Mouse (Mus musculus) layer of hippocampus, adult 18-20 months (tissue): Measurements from ENCODE around the gene Gm9603. TPM values are rescaled to one million over a fixed set of nuclear protein-coding genes. Genes with fewer than 3 reads are reported as not detected.
"Not testable (repeated sequence)": the region's sequence is repeated elsewhere in the genome, so short reads cannot be mapped to it uniquely, and the experiment has no call there.

ENCODE experiments used
- DNase-seq, 2 experiments: peaks; one replicate each; pipeline ENCODE4 v3.0.0; 2022; ENCODE audit warnings: low spot score in 2 of 2
- long read RNA-seq: library from polyadenylated mRNA; stranded (forward); transcript quantifications from one replicate; pipeline ENCODE4 v2.0.0, GENCODE M21; 2021
- total RNA-seq, 2 experiments: library from RNA; stranded (reverse); gene quantifications; 2 replicates each; pipeline ENCODE4 v1.2.3; 2021

The Gm9603 gene
- not detected for total RNA-seq
- long read RNA-seq: 0 reads

DNA sequence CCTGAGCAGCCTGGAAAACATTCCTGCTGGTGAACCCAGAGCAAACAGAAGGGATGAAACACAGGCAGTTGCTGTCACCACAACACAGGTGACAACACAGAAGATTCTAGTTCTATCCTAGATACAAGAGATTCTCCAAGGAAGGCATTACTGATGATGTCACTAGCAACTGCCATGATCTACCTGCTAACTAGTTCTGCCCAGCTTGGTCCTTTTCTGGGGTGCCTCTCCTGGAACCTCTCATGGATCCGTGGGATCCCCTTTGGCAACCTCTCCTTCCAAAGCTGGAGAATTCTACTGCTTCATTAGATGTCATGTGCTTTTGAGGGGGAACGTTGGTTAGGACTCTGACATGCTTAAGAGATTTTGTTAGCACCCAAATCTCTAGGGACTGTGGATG, at the start of gene Gm9603:
Gm9603 (minus strand) TSS at position 101 of the 400 bp plus-strand sequence.
- DNase-seq: not testable (repeated sequence)

DNA sequence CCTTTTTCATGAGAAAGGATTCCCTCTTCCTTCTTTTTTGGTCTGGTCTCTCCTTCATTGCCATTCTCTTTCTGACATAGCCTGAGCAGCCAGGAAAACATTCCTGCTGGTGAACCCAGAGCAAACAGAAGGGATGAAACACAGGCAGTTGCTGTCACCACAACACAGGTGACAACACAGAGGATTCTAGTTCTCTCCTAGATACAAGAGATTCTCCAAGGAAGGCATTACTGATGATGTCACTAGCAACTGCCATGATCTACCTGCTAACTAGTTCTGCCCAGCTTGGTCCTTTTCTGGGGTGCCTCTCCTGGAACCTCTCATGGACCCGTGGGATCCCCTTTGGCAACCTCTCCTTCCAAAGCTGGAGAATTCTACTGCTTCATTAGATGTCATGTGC, 54.3 kb downstream of the Gm9603 start, which contains the start of gene Gm8265:
Gm8265 (minus strand) TSS at position 101 of the 400 bp plus-strand sequence.
- DNase-seq: not testable (repeated sequence)

Other genes with a start within 250 kb of the Gm9603 start
- 1 to 10 TPM; 3.0 TPM for gene Gm3194, start 232.0 kb downstream of the Gm9603 start, total RNA-seq
- gene Gm8246, start 209.6 kb downstream of the Gm9603 start, total RNA-seq: not detected
- gene Gm3187, start 203.2 kb downstream of the Gm9603 start, total RNA-seq: not detected
- under 1 TPM; 0.23 to 0.35 TPM for gene Gm3488, start 185.8 kb downstream of the Gm9603 start, total RNA-seq
- gene Gm3532, start 149.0 kb downstream of the Gm9603 start, total RNA-seq: not detected
- not detected for gene Gm8265, start 54.4 kb downstream of the Gm9603 start, total RNA-seq
- gene Gm3373, start 54.1 kb upstream of the Gm9603 start, total RNA-seq: under 1 TPM; 0.30 TPM
- 1 to 10 TPM; 3.0 to 3.6 TPM for gene Gm3383, start 120.5 kb upstream of the Gm9603 start, total RNA-seq
- not detected for gene Gm3424, start 142.9 kb upstream of the Gm9603 start, total RNA-seq
- gene Gm8237, start 192.9 kb upstream of the Gm9603 start, total RNA-seq: under 1 TPM; 0.59 to 0.91 TPM